Mouse (Mus musculus) hematopoietic stem cell, adult 5-6 weeks (primary cell): Measurements from ENCODE around the gene Dpy30. TPM values are rescaled to one million over a fixed set of nuclear protein-coding genes. Genes with fewer than 3 reads are reported as not detected.
"Not testable (repeated sequence)": the region's sequence is repeated elsewhere in the genome, so short reads cannot be mapped to it uniquely, and the experiment has no call there.

Source experiments
- ATAC-seq, 2 experiments: fragments of 125-278 bp in 1 of 2; replicated peaks in 1 of 2; 2 replicates each; pipeline ENCODE4 v1.8.0; 2016 to 2017; ENCODE audit warnings: inconsistent platforms in 2 of 2, mild to moderate bottlenecking in 2 of 2, moderate number of reproducible peaks in 2 of 2, low read depth in 1 of 2, moderate TSS enrichment in 1 of 2; ENCODE audit not compliant: low FRiP score in 2 of 2, poor library complexity in 2 of 2, severe bottlenecking in 2 of 2, insufficient read depth in 1 of 2, low TSS enrichment in 1 of 2
- total RNA-seq: library from RNA; stranded (forward); fragments of 172-1452, 232-1000 nt; gene quantifications from 2 replicates; pipeline ENCODE4 v1.2.3, GENCODE M21; 2017

The Dpy30 gene
- 120 and 150 TPM in 2 replicates for total RNA-seq

DNA sequence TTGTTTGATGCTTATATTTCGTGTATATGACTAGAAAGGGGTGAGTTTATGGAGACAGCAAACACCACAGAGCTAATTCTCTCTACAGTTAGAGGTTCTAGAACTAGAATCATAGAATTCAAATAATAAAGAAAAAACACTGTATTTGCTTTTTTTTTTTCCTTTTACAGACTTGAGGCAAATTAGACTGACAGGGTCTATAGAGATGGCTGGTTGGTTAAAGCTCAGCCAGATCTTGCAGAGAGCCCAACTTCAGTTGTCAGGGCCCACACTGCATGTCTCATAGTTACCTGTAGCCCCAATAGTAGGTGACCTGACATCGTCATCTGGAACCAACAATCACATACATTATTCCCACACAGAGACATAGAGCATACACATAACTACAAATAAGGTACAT is at the start of gene Dpy30:
Dpy30 (minus strand) TSS at position 101 of the 400 bp plus-strand sequence.
- ATAC-seq, result no peak

- ATAC-seq, result no peak
Observed at GRCm38 (mm10) chr17:74363592-74363991, 39.8 kb upstream of the Dpy30 start.

DNA sequence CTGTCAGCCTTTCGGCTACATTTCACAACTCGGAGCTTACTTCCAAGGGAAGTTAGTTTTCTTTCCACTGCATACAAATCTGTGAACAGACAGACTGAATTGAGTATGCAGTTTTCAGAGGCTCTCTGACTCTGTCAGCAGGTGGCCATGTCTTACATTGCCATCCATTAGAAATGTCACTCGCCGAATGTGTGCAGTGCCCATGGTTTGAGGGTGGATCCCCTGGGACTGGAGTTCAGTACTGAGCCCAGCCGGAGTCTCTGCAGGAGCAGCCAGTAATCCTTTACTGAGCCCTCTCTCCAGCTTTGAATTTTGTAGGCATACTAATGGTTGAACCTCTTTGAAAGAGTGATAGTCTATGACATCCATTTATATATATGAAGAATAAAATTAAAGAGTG is 17.4 kb upstream of the Dpy30 start:
- ATAC-seq, result no peak

DNA sequence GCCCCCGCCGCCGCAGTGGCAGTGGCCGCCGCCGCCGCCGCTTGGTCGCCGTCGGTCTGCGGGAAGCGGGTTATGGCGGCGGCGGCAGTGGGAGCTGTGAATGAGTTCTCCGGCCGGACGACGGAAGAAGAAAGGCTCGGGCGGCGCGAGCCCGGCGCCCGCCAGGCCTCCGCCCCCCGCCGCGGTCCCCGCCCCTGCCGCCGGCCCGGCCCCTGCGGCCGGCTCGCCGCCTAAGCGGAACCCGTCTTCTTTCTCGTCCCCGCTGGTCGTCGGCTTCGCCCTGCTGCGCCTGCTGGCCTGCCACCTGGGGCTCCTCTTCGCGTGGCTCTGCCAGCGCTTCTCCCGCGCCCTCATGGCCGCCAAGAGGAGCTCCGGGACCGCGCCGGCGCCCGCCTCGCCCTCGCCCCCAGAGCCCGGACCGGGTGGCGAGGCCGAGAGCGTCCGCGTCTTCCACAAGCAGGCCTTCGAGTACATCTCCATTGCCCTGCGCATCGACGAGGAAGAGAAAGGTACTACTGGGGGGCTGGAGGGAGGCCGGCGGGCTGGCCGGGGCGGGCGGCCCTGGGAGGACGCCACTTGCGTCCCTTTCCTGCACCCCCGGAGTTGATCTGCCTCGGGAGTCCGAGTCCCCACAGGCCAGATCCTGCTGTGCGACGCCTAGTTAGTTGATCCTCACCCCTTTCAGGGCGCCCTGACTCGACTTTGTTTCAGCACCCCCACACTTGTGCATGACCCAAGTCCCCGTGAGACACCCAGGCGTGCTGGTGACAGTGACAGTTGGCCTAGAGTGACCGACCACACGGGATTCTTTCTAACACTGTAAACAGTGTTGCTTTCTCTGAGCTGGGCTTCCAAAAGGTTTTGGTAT is 15.4 kb upstream of the Dpy30 start, which contains the start of gene Spast:
Spast (plus strand) TSS at position 51 of the 868 bp plus-strand sequence.
- peak; percentile 50 to 69; a peak in 3 of 4 replicates for ATAC-seq

DNA sequence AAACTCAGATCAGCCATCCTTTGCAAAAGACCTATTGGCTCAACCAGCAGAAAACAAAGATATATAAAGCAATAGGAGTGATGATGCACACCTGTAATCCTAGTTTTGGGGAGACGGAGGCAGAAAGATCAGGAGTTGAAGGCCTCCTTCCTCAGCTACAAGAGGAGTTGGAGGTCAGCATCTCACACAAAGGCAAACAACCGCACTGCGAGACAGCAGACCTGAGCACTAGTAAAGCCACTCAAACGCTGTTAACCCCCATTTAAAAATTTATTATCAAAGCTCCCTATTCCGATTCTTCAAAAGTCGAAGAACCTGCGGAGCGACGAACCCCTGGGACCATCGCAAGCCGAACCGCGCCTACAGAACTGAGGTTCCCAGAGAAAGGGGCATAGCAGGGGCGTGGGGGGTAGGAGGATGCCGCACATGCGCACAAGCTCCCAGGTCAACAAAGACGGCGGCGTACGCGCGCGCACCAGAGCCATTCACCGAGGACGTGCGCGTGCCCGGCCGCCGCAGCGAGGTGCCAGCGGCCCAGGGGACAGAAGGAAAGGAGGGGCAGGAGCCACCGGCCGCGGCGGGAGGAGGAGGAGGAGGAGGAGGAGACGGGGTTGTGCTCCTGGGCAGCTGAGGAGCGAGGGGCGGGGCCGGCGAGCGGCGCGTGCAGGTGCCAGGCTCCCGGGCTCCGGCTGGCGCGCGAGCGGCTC is 14.6 kb upstream of the Dpy30 start:
- peak; percentile 91 to 96 for ATAC-seq

DNA sequence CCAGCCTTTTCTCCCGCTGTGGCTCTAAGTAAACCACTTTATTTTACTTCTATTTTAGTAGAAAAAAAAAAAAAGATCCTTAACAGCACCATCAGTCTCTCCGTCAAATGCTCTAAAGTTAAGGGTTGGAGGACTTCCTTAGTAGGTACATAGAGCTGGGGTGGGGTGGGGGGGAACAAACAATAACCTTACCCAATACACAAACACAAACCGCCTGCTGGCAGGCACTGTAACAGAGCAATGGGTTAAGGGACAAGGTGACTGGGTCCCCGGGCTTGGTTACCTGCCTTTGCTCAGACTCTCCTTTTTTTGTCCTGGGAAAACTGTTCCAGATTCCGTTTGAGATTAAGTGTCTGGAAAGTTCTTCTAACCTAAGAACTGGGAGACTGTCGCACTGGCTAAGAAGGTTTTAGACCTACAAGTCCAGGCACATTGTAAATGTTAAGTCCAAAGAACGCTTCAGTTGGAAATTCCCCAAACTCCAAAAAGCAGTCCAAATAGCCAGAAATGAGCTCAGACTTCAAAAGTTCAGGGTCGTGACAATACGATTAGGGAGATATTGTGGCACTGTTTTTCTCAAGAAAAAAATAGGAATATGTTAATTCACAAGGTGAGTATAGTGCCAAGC is 7.4 kb upstream of the Dpy30 start:
- no peak for ATAC-seq

DNA sequence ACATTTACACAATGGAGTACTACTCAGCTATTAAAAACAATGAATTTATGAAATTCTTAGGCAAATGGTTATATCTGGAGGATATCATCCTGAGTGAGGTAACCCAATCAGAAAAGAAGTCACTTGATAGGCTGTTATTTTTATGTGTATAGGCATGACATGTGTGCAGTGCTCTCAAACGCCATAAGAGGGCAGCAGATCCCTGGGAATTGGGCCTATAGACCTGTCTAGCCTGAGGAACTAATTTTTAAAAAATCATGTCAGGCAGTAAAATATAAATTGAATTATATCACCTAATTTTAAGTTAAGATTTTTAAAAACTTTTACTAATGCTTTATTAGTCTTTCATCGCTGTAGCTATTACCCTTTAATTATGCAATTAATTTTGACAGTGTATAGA is 4.4 kb upstream of the Dpy30 start:
- ATAC-seq, result peak; percentile 53 to 71; a peak in 3 of 4 replicates

GRCm38 (mm10) chr17:74327195-74327594 is 3.5 kb upstream of the Dpy30 start:
- not testable (repeated sequence) for ATAC-seq

DNA sequence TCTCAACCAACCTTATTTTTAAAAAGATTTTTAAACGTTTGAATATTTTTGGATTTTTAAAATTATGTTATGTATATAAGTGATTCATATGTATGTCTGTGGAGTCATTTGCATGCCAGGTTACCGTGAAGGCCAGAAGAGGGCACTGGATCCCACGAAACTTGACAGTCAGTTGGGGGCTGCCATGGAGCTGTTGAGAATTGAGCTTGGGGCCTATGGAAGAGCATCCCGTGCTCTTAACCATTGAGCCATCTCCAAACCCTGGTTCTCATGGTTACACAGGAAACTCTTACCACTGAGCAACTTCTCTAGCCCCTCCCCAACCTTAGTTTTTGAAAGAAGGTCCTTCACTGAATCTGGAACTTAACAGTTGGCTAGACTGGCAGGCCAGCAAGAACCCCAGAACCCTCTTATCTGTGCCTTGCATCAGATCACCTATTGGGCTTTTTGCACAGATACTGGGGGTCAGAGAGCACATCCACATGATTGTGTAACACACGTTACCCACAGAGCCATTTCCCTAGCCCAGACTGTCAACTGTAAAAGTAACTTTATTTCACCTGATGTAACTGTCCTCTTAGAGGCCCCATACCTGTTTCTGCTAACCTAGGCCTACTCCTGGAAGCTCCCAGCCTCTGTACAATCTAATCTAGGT is 1.2 kb downstream of the Dpy30 start:
- ATAC-seq, result peak in 1 of 2 experiments; percentile 36; a peak in 1 of 4 replicates

GRCm38 (mm10) chr17:74318721-74319120 is 5.0 kb downstream of the Dpy30 start:
- ATAC-seq, result no peak

DNA sequence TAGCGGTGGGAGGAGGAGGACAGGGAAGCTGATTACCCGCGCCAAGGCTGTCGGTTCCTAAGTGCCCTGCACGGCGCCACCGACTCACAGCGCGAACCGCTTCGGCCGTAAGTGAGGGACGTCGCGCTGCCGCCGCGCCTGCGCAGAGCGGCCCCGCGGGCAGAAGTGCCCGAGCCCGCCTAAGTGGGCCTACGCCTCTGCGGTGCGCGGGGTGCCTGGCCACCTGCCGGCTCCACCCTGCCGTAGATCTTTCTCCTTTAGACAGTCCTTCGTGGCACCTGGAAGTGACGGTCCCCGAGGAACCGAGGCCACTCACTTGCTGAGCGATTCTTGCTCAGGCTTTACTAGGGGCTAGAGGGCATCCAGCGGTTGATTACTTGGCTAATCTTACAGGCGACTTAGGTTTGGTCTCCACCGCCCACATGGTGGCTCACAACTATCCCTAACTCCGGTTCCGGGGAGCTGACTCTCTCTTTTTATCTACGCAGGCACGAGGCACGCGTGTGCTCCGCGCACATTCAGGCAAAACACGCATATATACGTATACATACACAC is 7.4 kb downstream of the Dpy30 start:
- peak; percentile 82 to 92 for ATAC-seq

DNA sequence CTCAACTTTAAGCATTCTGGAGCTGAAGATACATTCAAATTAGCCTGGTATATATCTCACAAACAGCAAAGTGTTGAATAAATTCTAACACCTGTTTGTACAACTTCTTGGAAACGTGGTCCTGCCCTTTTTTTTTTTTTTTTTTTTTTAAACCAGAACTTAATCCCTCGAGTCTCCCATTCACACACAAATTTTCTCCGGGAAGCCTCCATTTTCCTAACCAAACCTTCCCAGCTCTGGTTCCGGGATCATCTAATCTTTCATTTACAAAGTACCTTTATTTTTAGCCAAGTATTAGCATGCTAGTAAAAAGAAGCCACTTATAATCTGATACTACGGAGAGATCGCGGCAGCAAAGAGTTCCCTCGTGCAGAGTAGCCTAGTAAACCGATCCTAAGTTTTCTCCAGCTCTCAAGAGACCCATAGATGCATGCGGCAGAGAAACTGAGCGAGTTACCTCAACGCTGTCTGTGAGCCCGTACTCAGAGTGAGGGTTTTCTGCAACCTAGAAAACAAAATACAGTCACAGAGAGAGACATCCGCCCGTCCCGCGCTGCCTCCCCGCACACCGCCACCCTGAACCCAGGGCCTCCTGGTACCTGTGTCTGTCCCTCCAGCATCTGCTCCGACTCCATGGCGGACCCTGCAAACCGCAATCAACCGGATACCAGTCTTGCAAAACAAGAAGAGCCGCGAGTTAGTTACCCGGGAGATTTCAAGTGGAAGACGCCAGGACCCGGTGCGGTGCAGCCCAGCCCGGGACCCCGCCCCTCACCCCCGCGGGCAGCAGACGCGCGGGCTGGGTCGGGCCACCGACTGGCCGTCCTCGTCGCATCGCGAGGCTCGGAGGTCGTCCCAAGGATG is 8.1 kb downstream of the Dpy30 start:
- ATAC-seq, result peak in 1 of 2 experiments; percentile 60

- ATAC-seq, result no peak
Observed at GRCm38 (mm10) chr17:74306021-74306420, 17.7 kb downstream of the Dpy30 start.

DNA sequence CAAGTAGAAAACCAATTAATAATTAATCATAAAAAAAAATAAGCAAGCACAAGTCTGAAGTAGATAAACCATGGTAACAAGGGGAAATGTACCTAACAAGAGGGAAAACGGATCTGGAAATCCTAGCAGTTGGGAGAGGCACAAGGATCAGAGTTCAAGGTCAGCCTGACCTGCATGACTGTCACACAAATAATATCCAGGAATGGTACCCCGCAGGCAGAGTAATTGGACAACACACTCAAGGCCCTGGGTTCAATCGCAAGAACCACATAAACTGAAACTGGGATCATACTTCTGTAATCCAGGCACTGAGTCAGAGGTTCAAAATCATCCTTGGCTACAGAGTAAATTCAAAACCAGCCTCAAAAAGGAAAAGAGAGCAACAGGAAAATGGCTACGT is 18.1 kb downstream of the Dpy30 start:
- no peak for ATAC-seq

GRCm38 (mm10) chr17:74304060-74304459 is 19.7 kb downstream of the Dpy30 start:
- no peak for ATAC-seq

DNA sequence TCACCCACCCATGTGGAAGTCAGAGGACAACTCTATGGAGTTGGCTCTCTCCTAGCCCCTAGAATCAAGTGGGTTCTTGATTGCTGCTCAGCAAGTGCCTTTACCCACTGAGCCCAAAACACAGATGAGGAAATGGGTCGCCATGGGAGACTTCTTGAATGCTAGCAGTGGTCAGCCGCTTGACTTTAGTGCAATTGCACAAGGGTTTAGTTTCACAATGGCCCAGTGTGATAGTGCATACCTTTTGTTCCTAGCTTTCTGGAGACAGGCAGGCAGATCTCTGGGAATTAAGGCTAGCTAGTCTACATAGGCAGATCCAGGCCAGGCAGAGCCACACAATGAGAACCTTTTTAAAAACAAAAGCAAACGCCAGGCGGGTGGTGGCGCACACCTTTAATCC is 23.7 kb downstream of the Dpy30 start:
- ATAC-seq, result no peak; a peak in 1 of 4 replicates
